Mouse (Mus musculus) T-helper 17 cell (primary cell): ENCODE measurements at regions not wholly inside any gene's neighbourhood (a gene's known extent, or its start where the extent isn't known, plus 50 kb on each side); places are given as distances from the start of the nearest gene placed in this dataset.

Experiments used
- in situ Hi-C, 2 experiments: fragments of 300-600 bp; cut with MboI, MseI; formaldehyde crosslinking; loops; 1 replicate in 1 of 2; 2 replicates in 1 of 2; pipeline ENCODE4 v1.15.1; 2025; ENCODE audit warnings: high pct_unique_total_duplicates in 2 of 2

GRCm38 (mm10) chr1:164631679-164632078 lies 164.8 kb upstream of the Dpt start:
- in situ Hi-C loops = no loop called here

- in situ Hi-C loops = no loop called here
Measured at GRCm38 (mm10) chr1:164628840-164629239, 167.6 kb upstream of the Dpt start.

- in situ Hi-C loops = no loop called here
Measured at GRCm38 (mm10) chr1:164622946-164623345, 164.8 kb upstream of the Atp1b1 start.

- in situ Hi-C loops = no loop called here
Measured at GRCm38 (mm10) chr1:164622417-164622816, 164.3 kb upstream of the Atp1b1 start.

GRCm38 (mm10) chr1:164620129-164620528 lies 162.0 kb upstream of the Atp1b1 start:
- in situ Hi-C loops = no loop called here

GRCm38 (mm10) chr1:164617871-164618270 lies 159.7 kb upstream of the Atp1b1 start:
- in situ Hi-C loops = no loop called here

- in situ Hi-C loops = no loop called here
Measured at GRCm38 (mm10) chr1:164607061-164607460, 148.9 kb upstream of the Atp1b1 start.

GRCm38 (mm10) chr1:164606141-164606754 lies 148.1 kb upstream of the Atp1b1 start:
- in situ Hi-C loops = no loop called here

GRCm38 (mm10) chr1:164603433-164603832 lies 145.3 kb upstream of the Atp1b1 start:
- in situ Hi-C loops = no loop called here

GRCm38 (mm10) chr1:164602568-164602967 lies 144.4 kb upstream of the Atp1b1 start:
- in situ Hi-C loops = no loop called here

GRCm38 (mm10) chr1:164590205-164590613 lies 132.1 kb upstream of the Atp1b1 start:
- in situ Hi-C loops = no loop called here

- in situ Hi-C loops = no loop called here
Measured at GRCm38 (mm10) chr1:164586066-164586989, 128.2 kb upstream of the Atp1b1 start.

GRCm38 (mm10) chr1:164576856-164577489 lies 118.8 kb upstream of the Atp1b1 start:
- in situ Hi-C loops = no loop called here

- in situ Hi-C loops = no loop called here
Measured at GRCm38 (mm10) chr1:164573639-164574038, 115.5 kb upstream of the Atp1b1 start.

- in situ Hi-C loops = no loop called here
Measured at GRCm38 (mm10) chr1:164572183-164572582, 114.0 kb upstream of the Atp1b1 start.

- in situ Hi-C loops = no loop called here
Measured at GRCm38 (mm10) chr1:164571496-164572078, 113.4 kb upstream of the Atp1b1 start.

GRCm38 (mm10) chr1:164564847-164565246 lies 106.7 kb upstream of the Atp1b1 start:
- in situ Hi-C loops = no loop called here

GRCm38 (mm10) chr1:164559546-164560228 lies 101.5 kb upstream of the Atp1b1 start:
- in situ Hi-C loops = no loop called here

- in situ Hi-C loops = no loop called here
Measured at GRCm38 (mm10) chr1:164552658-164553057, 94.5 kb upstream of the Atp1b1 start.

GRCm38 (mm10) chr1:164551019-164551418 lies 92.9 kb upstream of the Atp1b1 start:
- in situ Hi-C loops = no loop called here

GRCm38 (mm10) chr1:164550596-164550995 lies 92.4 kb upstream of the Atp1b1 start:
- in situ Hi-C loops = no loop called here
